Mouse (Mus musculus): Measurements from ENCODE around the gene Olfr213.
"Not testable (repeated sequence)": the region's sequence is repeated elsewhere in the genome, so short reads cannot be mapped to it uniquely, and the experiment has no call there.

Olfr213 gene

GRCm38 (mm10) chr6:116538156-116538555 is at the start of gene Olfr213:
Gene Olfr213 (plus strand): TSS chr6:116538456.
- CTCF ChIA-PET, result no interaction called here

- CTCF ChIA-PET, result no interaction called here
Observed at GRCm38 (mm10) chr6:116488791-116489190, 49.5 kb upstream of the Olfr213 start, which contains the start of gene Olfr211. Gene Olfr211 (plus strand): TSS chr6:116489091.

- CTCF ChIA-PET, result no interaction called here
Observed at GRCm38 (mm10) chr6:116493742-116494141, 44.5 kb upstream of the Olfr213 start.

- CTCF ChIA-PET, result no interaction called here
Observed at GRCm38 (mm10) chr6:116495960-116496359, 42.3 kb upstream of the Olfr213 start.

- CTCF ChIA-PET, result not testable (repeated sequence)
Observed at GRCm38 (mm10) chr6:116506302-116507003, 31.8 kb upstream of the Olfr213 start, which contains the start of gene Olfr212. Gene Olfr212 (plus strand): TSS chr6:116506516.

- CTCF ChIA-PET, result no interaction called here
Observed at GRCm38 (mm10) chr6:116514832-116515231, 23.4 kb upstream of the Olfr213 start.

GRCm38 (mm10) chr6:116542500-116542899 is 4.2 kb downstream of the Olfr213 start:
- CTCF ChIA-PET, result no interaction called here

GRCm38 (mm10) chr6:116550841-116551240 is 12.6 kb downstream of the Olfr213 start, which contains the start of gene Gm5580:
Gene Gm5580 (plus strand): TSS chr6:116551141.
- CTCF ChIA-PET, result not testable (repeated sequence)

GRCm38 (mm10) chr6:116553935-116554334 is 15.7 kb downstream of the Olfr213 start, which contains the start of gene Olfr214:
Gene Olfr214 (plus strand): TSS chr6:116554235.
- CTCF ChIA-PET, result no interaction called here

- CTCF ChIA-PET, result no interaction called here
Observed at GRCm38 (mm10) chr6:116554952-116555351, 16.7 kb downstream of the Olfr213 start.

- CTCF ChIA-PET, result no interaction called here
Observed at GRCm38 (mm10) chr6:116569834-116570233, 31.6 kb downstream of the Olfr213 start.

GRCm38 (mm10) chr6:116584095-116584494 is 45.8 kb downstream of the Olfr213 start, which contains the start of gene Olfr215:
Gene Olfr215 (minus strand): TSS chr6:116584195.
- CTCF ChIA-PET, result no interaction called here
